Mouse (Mus musculus) small intestine, adult 2 months (tissue): ENCODE data around the gene Gli2.

Source experiments
- CTCF ChIP-seq: fragments of 200-500 bp; IDR thresholded peaks from 2 replicates; pipeline ENCODE4 v1.5.1; 2012; ENCODE audit warnings: low read depth, mild to moderate bottlenecking, control low read depth, inconsistent platforms, low read length, moderate library complexity, mixed read lengths; ENCODE audit not compliant: insufficient replicate concordance, insufficient read length; ENCODE audit errors: extremely low read depth
- POLR2A ChIP-seq: fragments of 200-500 bp; IDR thresholded peaks from 2 replicates; pipeline ENCODE4 v1.6.1; 2012; ENCODE audit warnings: low read depth, mild to moderate bottlenecking, control low read depth, inconsistent platforms, low read length, moderate library complexity

GRCm38 (mm10) chr1:119073876-119074275 lies 20.5 kb upstream of the Gli2 start:
- no peak for TF ChIP-seq CTCF
- TF ChIP-seq POLR2A, result no peak
